Mouse (Mus musculus) cerebellum, adult 2 months (tissue): Measurements from ENCODE around the gene Pik3r2. TPM values are rescaled to one million over a fixed set of nuclear protein-coding genes. Genes with fewer than 3 reads are reported as not detected.
A peak's percentile ranks its signal among the peaks of the same experiment; 100 is the strongest.

Source experiments
- DNase-seq, 2 experiments: peaks; one replicate each; pipeline ENCODE4 v3.0.0; 2021
- H3K27ac ChIP-seq: fragments of 200-500 bp; 2 replicates; pipeline ENCODE4 v1.5.1; 2012; ENCODE audit warnings: low read length, control low read depth, inconsistent platforms; ENCODE audit not compliant: insufficient read depth
- H3K27me3 ChIP-seq: fragments of 200-500 bp; 2 replicates; pipeline ENCODE4 v1.6.1; 2012; ENCODE audit warnings: inconsistent platforms, mild to moderate bottlenecking, low read length, moderate library complexity; ENCODE audit not compliant: control insufficient read depth, insufficient read depth
- H3K4me1 ChIP-seq: fragments of 200-500 bp; 2 replicates; pipeline ENCODE4 v1.6.1; 2011; ENCODE audit warnings: low read length; ENCODE audit not compliant: control insufficient read depth, insufficient read depth
- H3K4me3 ChIP-seq: fragments of 200-500 bp; replicated peaks from 2 replicates; pipeline ENCODE3; 2011; ENCODE audit warnings: mild to moderate bottlenecking, low read depth, low read length, control low read depth; ENCODE audit not compliant: insufficient read depth
- CTCF ChIP-seq: fragments of 200-500 bp; IDR thresholded peaks from 2 replicates; pipeline ENCODE4 v1.5.1; 2011; ENCODE audit warnings: low read depth, mild to moderate bottlenecking, control low read depth, low read length, moderate library complexity, borderline replicate concordance; ENCODE audit not compliant: insufficient read depth
- POLR2A ChIP-seq: fragments of 200-500 bp; IDR thresholded peaks from 2 replicates; pipeline ENCODE4 v1.6.1; 2011; ENCODE audit warnings: low read length, control low read depth, borderline replicate concordance; ENCODE audit not compliant: insufficient read depth
- WGBS: fragments of 180-500 bp; shearing (Covaris S2); methylation state at CpG from one replicate; pipeline ENCODE4 v1.1.7; 2018; 5-methylcytosine and 5-hydroxymethylcytosine counted together
- polyA plus RNA-seq: library from polyadenylated mRNA; depleted of rRNA; stranded (reverse); fragments of >200 nt; gene quantifications from 2 replicates; pipeline ENCODE4 v1.2.3, GENCODE M21; 2012

Gene Pik3r2
- polyA plus RNA-seq, 1 experiment = 150 TPM

DNA sequence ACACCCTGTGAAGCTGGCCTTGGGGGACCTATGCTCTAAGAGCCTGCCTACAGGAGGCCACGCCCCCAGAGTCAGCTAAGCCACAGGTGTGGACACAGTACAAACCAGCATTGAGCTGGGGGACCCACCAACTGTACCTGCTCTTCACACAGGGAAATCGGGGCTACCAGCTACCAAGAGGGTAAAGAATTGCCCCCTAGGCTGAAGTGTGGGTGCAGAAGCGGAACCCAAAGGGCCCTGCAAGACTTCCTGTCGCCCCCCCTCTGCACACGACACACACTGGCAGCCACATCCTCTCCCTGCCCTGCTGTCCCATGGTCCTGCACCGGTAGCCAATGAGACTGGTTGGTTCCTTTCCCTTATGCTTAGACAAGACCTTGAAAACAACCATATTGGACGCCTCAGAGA, 14.8 kb upstream of the Pik3r2 start:
- TF ChIP-seq CTCF (no peak), POLR2A (no peak)
- peaks cover 23% of the 10 kb centered on the region for H3K4me1 ChIP-seq
- no peak overlapping the region for H3K27ac ChIP-seq
- H3K27me3 ChIP-seq = no peaks in the 10 kb centered on the region
- no peak for DNase-seq
- no peak overlapping the region for H3K4me3 ChIP-seq
- WGBS = 72% methylated on average over 7 of the region's 7 CpGs

DNA sequence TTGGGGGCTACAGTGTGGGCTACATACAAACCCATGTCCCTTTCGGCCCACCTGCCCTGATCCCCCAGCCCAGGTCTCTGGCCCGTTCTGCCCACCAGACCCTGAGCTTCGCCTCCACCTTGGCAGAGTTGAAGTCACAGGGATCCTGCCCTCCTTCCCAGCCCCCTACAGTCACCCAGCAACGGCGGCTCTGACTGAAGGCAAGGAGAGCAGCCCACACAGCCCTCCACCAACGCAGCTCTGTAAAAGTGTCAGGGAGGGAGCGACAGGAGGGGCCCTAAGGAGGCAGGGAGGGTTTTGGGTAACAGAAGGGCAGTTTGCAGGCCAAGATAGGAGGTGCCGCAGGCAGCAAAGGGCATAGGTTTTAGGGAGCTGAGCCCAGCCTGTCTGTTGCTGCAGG, 14.3 kb upstream of the Pik3r2 start:
- DNase-seq = no peak
- Histone ChIP-seq H3K4me1 (peaks cover 23% of the 10 kb centered on the region), H3K4me3 (no peak overlapping the region), H3K27ac (no peak overlapping the region), H3K27me3 (no peaks in the 10 kb centered on the region)
- 57% methylated on average over 8 of the region's 8 CpGs for WGBS
- no peak for TF ChIP-seq POLR2A
- TF ChIP-seq CTCF = no peak

DNA sequence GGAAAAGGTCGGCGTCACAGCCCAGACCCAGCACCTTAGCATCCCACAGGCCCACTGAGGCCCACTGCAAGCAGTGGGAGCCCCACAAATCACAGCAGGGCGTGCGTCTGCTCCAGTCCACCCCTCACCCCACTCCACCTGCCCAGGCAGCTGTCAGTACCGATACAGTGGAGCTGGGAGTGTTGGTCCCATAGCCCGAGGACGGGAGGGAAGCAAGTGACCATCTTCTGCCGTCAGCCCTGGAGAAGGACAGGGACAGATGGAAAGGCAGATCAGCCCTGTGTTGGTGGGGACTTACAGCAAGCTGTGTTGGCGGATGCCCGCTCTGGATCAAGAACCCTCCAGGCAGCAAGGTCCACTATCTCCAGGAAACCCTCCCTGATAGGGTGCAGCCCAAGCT, 12.5 kb upstream of the Pik3r2 start:
- TF ChIP-seq CTCF (no peak), POLR2A (no peak)
- WGBS = 45% methylated on average over 10 of the region's 10 CpGs
- Histone ChIP-seq H3K4me1 (peaks cover 23% of the 10 kb centered on the region), H3K4me3 (no peak overlapping the region), H3K27ac (no peak overlapping the region), H3K27me3 (no peaks in the 10 kb centered on the region)
- DNase-seq = peak in 1 of 2 experiments; percentile 31

DNA sequence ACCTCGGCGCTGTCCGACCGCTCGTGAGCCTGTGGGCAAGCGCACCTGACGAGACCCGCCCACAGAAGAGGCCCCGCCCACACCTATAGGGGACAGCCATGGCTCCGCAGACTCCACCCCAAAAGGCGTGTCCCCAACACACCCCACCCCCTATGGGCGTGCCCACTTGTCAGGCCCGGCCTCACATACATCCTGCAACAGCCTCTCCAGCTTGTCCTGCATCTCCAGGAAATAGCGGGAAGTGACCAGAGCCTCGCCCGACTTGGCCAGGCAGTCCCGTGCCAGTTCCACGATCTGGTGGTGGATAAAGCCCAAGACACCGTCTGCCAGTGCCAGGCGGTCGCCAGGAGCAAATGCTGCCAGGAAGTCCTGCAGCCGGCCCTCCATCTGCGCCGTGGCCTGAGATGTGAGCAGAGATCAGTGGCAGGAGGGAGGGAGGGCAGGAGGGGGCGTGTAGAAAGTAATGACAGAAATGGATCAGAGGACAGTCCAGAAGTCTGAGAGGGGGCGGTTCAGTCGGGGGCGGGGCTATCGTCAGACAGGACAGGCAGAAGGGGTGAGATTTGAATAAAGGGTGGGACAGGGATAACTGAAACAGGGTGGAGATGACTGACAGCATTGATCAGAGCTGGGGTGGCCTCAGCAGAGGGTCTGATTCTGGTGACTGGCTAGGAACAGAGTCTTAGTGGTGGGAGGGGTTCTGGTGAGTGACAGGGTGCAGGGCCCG, 11.6 kb upstream of the Pik3r2 start:
- H3K4me1 ChIP-seq = peaks cover 23% of the 10 kb centered on the region
- 7% methylated on average over 30 of the region's 30 CpGs for WGBS
- DNase-seq = peak; percentile 90 to 93
- TF ChIP-seq CTCF (no peak), POLR2A (no peak)
- H3K27me3 ChIP-seq = no peaks in the 10 kb centered on the region
- peak overlapping the region; percentile 47 for H3K4me3 ChIP-seq
- H3K27ac ChIP-seq = no peak overlapping the region

DNA sequence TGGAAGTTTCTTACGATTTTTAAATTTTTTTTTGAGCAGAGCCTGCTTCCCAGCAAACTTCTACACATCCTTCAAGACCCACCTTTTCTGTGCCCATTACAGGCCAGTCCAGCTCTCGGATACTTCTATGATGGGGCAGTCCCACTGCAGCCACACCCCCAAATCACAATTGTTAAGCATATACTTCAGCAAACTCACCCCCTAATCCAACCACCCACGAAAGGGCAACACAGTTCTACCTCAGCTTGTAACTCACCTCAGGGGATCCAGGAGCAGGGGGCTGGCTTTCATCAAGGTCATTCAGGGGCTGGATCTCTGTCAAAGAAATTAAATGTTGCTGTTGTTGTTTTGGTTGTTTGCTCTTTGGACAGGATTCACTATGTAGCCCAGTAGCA, 10.5 kb upstream of the Pik3r2 start:
- peaks cover 17% of the 10 kb centered on the region for H3K4me1 ChIP-seq
- WGBS = 96% methylated on average over 3 of the region's 3 CpGs
- no peak for DNase-seq
- no peaks in the 10 kb centered on the region for H3K27me3 ChIP-seq
- H3K27ac ChIP-seq = no peak overlapping the region
- TF ChIP-seq POLR2A (no peak), CTCF (no peak)
- no peak overlapping the region for H3K4me3 ChIP-seq

DNA sequence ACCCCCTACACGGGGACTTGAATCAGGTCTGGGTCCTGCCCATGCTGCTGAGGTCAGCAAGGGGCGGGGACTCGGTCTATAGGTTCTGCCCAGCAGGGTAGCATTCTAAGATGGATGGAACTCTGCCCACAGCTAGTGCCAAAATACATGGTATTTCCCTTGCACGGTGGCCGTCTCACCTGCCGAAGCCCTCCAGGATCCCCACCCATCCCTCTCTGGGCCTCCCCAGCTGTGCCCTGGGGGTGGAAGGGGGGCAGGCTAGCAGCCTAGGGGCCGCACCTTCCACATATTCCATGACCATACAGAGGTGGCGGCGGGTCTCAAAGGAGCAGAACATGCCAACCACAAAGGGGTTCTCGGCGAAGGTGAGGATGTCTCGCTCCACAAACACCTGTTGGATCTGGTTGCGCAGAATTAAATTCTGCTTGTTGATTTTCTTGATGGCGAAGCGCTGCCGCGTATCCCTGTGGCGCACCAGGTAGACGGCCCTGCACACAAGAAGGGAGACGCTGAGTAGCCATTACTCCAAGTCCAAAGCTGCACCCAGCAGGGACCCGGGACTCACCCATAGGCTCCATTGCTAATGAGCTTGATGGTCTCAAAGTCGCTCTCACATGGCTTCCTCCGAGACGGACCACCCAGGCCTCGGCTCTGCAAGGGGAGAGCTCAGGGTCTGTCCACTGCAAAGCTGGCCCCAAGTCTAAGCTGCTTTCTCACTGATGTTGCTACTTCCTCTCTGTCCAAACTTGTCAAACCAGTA, 10.0 kb upstream of the Pik3r2 start:
- TF ChIP-seq CTCF = no peak
- no peak for TF ChIP-seq POLR2A
- no peak overlapping the region for H3K27ac ChIP-seq
- H3K27me3 ChIP-seq = no peaks in the 10 kb centered on the region
- no peak for DNase-seq
- no peak overlapping the region for H3K4me3 ChIP-seq
- WGBS = 88% methylated on average over 25 of the region's 25 CpGs
- H3K4me1 ChIP-seq = peaks cover 17% of the 10 kb centered on the region

DNA sequence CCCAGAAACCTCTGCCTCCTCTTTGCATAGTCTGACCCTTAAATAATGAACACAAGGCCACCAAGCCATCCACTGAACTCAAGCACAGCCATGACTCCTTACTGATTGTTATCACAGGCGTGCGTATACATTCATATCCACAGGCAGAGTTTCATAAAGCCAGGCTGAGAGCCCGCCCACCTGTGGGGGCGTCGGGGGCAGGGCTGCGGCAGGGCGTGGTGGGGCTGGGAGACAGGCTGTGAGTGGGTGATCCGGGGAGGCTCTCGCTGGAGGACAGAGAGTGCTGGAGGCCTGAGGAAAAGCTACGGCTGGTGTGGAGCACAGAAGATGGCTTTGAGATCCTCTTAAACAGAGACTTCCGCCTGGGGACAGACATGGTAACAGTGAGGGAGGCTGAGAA, 3.6 kb upstream of the Pik3r2 start:
- Histone ChIP-seq H3K27me3 (no peaks in the 10 kb centered on the region), H3K4me1 (peaks cover 6% of the 10 kb centered on the region), H3K4me3 (no peak overlapping the region), H3K27ac (no peak overlapping the region)
- TF ChIP-seq POLR2A = no peak
- no peak for TF ChIP-seq CTCF
- no peak for DNase-seq
- WGBS = 88% methylated on average over 11 of the region's 11 CpGs
